Mouse (Mus musculus) right cerebral cortex, postnatal 10 days (tissue): ENCODE measurements at regions not wholly inside any gene's neighbourhood (a gene's known extent, or its start where the extent isn't known, plus 50 kb on each side); places are given as distances from the start of the nearest gene placed in this dataset.

Experiments
- DNase-seq, 2 experiments: peaks; one replicate each; pipeline ENCODE4 v3.0.0; 2021; ENCODE audit warnings: low spot score in 2 of 2

- no peak for DNase-seq
Measured at GRCm38 (mm10) chr1:72046072-72046471, 166.0 kb downstream of the Mreg start.

GRCm38 (mm10) chr1:72038518-72038917 lies 173.6 kb downstream of the Mreg start:
- DNase-seq, result no peak

DNA sequence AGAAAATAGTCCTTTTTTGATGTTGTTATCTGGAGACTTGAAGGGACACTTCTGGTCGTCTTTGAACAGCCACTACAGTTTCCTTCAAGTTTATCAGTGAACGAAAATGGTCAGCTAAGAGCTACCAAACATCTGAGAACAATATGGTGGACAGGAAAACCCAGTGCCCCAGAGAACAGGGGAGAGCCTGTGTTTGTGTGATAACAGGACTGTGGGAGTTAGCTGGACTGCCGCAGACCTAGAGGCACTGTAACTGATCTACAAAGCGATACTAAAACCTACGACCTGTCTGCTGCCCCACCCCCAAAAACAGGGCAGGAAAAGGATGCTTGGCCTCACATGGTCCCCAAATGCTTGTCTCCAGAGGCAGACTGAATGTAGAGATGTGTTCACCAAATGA lies 175.5 kb downstream of the Mreg start:
- DNase-seq, result no peak

DNA sequence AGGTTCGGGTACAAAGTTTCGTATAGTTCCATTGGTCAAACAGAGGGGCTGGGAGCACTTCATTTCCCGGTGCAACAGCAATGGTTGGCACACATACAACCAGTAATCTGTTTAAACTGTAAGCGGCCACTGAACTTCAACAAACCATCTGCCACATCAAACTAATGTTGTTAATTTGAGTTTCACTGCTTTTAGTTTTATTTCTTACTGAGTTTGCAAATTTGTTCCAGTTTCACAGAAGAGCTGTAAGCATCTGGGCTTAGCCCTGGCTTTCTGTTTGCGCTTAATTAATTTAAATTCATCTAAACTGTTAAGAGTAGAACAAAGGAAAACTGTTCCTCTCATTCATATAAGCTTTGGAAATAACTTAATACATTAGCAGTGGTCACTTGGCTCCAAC lies 176.0 kb downstream of the Mreg start:
- DNase-seq, result no peak

DNA sequence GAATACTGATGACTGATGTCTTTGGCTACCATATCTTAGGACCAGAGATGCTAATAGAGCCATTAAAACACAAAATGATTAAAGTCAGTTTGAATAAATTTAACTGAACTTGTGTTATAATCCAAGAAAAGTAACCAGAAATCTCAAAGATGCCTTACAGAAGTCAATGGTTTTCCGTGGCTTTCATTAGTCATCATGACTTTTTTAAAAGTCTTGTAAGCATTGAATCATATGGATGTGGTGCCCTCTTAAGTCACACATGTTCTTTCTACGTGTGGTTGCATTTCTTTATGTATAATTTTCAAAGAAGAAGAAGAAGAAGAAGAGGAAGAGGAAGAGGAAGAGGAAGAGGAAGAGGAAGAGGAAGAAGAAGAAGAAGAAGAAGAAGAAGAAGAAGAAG lies 178.2 kb downstream of the Mreg start:
- DNase-seq, result no peak

- DNase-seq, result no peak
Measured at GRCm38 (mm10) chr1:72032214-72032613, 179.9 kb downstream of the Mreg start.

DNA sequence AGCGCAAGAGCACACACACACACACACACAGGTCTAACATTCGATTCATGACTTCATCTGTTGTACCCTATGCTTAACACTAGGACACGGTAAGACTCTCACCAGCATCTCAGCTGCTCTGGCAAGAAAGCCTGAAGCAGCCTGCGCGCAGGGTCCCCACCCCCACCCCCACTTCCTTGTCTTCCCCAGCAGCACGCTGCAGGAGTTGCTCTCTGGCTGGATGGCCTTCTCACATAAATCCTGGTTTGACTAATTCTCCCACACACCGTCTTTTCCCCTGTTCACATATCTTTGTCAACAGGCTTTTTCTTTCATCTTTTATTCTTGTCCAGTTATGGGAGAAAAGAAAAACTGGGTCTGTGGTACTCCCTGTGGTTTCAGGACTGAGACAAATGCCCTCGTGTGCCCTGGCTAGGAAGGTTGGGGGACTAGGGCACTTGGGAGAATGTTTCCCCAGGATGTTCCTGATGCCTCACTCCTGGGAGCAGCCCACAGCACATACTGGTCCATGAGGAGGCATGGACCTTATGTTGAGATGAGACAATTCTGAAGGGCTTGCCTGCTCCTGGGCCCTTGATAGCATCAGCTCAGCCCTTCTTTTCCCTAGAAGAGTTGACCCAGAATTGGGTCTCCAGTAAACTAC lies 181.2 kb downstream of the Mreg start:
- no peak for DNase-seq

DNA sequence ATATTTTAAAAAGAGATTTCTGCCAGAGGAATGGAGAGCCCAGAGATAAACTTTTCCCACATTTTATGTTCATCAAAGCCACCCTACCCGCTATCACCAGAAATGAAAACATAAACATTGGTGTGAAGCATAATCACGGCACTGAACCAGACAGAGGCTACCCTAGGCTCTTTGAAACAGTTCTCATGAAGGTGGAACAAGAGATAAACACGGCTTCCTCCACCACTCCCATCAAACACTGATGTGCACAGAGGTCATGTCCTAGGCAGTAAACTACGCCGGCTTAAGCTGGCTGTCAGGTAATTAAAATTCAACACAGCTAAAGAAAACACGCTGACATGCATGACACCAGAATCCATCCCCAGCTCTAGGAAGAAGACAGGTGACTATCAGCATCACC lies 182.5 kb downstream of the Mreg start:
- DNase-seq, result no peak

DNA sequence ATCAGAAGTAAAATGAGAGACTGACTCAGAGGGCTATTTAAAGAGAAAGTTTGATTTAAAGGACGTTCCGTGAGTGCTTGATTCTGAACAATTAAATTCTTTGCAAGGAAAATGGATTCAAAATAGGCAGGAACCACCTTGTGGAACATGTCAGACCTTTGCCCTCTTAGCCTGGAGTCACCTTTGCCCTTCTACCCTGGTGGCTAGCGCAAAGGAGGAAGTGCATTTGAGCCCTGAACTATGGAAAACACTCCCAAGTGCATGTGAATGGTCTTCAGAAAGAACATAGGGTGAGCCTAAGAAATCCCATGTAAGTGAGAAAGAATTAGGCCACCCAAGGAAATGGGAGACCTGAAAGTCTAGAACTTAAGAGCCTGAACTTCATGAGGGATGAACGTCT lies 185.2 kb downstream of the Mreg start:
- DNase-seq, result no peak

DNA sequence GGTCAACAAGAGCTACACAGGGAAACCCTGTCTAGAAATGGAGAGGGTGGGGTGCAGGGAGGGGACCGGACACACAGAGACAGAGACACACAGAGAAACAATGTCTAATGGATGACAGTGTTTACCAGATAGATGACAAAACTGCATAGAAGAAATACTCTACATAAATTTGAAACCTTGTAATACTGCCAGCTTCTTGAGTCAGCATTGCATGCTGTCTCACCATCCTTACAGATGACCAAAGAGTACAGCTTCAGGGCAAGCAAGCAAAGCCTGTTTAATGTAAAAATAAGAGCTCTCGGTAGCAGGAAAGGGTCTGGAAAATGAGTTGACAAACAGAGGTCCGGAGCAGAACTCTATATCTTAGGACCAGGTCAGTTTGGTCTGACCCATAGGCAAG lies 189.5 kb downstream of the Mreg start:
- DNase-seq, result no peak

- DNase-seq, result no peak
Measured at GRCm38 (mm10) chr1:72018479-72019222, 193.5 kb downstream of the Mreg start.

GRCm38 (mm10) chr1:72017814-72018478 lies 194.2 kb downstream of the Mreg start:
- no peak for DNase-seq

GRCm38 (mm10) chr1:72015471-72015870 lies 196.6 kb downstream of the Mreg start:
- DNase-seq, result no peak

DNA sequence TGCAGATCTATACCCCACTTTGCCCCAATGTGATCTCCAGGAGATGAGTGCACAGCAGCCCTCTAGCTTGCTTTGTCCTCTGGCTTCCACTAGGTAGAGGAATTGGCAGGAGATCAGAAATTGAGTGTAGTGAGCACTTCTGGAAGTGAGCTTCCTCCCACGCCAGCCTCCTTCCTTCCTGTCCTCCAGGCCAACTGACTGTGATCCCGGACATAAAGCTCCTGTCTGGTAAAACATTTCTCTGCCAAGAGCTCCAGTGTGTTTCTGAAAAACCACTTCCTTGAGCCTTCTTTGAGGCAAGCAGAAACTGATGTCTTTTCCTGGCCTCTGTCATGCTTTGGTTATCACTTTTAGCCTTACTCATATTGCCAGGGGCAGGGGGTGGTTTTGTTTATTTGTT lies 197.5 kb downstream of the Mreg start:
- DNase-seq, result no peak

DNA sequence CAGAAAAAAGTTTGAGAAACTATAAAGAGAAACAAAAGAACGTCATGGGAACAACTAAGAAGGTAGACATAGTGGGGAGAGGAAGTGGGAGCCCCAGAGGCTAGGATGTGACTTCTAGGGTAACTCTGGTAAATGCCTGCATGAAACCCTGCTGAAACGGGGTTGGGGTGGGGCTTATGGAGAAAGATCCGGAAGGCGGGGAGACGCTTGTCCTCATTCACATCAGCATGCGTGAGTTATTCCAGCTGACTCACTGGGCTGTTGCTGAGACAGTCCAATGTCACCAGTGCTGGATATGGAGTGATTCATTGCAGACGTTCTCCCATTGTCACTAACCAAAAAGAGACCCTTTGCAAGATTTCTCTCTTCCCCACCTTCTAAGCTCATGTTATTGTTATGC lies 198.2 kb downstream of the Mreg start:
- DNase-seq, result no peak

GRCm38 (mm10) chr1:72012710-72013109 lies 199.4 kb downstream of the Mreg start:
- DNase-seq, result no peak

- no peak for DNase-seq
Measured at GRCm38 (mm10) chr1:72009270-72009928, 202.7 kb downstream of the Mreg start.

DNA sequence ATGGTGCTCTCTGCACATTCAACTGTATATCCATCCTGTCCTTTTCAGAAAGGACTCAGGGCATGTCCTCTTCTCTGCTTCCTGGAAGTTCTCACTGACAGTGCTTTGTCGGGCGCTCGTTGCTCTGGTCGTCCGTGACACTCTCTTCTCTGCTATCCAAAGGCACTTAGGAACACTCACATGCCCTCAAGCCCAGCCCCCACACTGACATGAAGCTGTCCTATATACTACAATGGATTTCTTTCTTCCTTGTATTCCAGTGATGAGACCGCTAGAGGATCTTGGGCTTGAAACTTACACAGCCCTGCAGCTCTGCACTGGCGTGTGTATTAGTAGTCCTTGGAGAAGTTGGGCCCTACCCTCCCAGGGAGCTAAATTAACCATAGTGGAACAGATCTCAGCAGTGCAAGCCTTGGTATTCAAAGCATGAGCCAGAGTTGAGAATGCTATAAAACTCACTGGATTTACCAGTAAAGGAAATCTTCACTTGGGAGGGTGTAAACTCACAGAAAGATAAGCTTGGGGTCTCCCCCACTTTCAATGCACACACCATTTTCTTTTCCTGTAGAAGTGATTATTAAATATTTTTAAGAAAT lies 205.3 kb downstream of the Mreg start:
- DNase-seq, result no peak

DNA sequence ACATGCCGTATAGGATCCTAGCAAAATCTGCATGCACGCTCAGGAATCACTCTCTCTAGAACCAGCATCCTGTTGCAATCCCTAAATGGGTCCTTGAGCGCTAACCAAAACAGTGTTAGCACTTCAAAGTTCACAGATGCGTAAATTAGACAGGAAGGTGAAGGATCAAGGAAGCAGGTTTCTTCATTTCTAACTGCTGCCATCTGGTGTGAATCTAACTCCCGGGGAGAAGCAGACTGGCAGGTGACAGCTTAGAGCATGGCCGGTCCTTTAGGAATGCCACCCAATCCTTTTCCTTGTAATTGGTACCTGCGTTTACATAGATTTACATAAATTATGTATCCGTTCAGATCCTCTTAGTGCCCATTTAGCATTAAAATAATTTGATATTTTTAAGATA lies 206.2 kb downstream of the Mreg start:
- no peak for DNase-seq

GRCm38 (mm10) chr1:72005550-72005949 lies 206.6 kb downstream of the Mreg start:
- no peak for DNase-seq

DNA sequence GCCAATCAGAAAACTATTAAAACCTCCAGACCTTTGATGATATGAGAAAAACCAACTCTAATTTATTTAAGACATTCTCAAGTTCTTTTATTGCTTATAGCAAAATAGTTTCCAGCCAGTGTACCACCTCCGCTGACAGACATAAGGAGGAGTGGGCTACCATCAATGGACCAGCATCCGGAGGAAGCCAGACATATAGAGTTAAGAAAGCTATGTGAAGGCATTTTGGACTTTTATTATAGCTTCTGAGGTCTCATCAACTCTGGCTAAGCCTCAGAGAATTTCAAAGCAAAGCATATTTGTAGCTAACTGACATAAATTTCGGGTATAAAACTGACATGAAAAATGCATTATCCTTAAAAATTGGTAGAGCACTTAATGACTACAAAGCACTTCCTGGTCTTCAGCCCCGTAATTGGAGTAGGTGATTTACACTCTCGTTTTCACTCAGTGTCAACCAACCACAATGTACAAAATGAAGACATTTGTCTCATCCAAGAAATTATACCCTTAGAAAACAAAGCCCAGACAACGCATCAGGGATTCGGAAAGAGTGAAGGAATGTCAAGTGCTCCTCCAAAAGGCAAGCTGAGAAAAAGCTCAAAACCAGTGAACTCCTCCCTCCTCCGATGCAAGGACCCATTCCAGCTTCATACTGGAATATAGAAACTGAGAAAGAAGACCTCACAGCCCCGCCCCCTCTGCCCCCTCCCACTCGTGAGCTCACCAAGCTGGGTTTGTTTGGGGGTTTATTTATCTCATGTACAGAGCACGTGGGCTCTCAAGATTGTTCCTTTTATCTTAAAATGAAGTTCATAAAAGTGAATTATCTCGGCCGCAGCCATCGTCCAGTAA lies 208.5 kb downstream of the Mreg start:
- no peak for DNase-seq
